Mouse (Mus musculus): ENCODE data around the gene Ppp2r5a.
A peak's percentile ranks its signal among the peaks of the same experiment; 100 is the strongest.

Gene Ppp2r5a

GRCm38 (mm10) chr1:191313158-191313557, 89.9 kb downstream of the Ppp2r5a start:
- Histone ChIP-seq H3K27me3 (ENCODE audit: control insufficient read depth, insufficient read depth, low read length, poor library complexity, severe bottlenecking) (no peaks in the 10 kb centered on the region), H3K36me3 (ENCODE audit: control insufficient read depth, insufficient read depth, low read length, poor library complexity, severe bottlenecking) (no peaks in the 10 kb centered on the region)
- peak; percentile 52 for DNase-seq (ENCODE audit: low read depth, low spot score)

- Histone ChIP-seq H3K36me3 (ENCODE audit: control insufficient read depth, insufficient read depth, low read length, poor library complexity, severe bottlenecking) (no peaks in the 10 kb centered on the region), H3K27me3 (ENCODE audit: control insufficient read depth, insufficient read depth, low read length, poor library complexity, severe bottlenecking) (no peaks in the 10 kb centered on the region)
- peak; percentile 91 for DNase-seq (ENCODE audit: low read depth, low spot score)
Observed at GRCm38 (mm10) chr1:191312513-191312941, 90.5 kb downstream of the Ppp2r5a start.

- H3K27me3 ChIP-seq (ENCODE audit: control insufficient read depth, insufficient read depth, low read length, poor library complexity, severe bottlenecking), result no peaks in the 10 kb centered on the region
- H3K36me3 ChIP-seq (ENCODE audit: control insufficient read depth, insufficient read depth, low read length, poor library complexity, severe bottlenecking), result no peaks in the 10 kb centered on the region
Observed at GRCm38 (mm10) chr1:191311296-191311898, 91.7 kb downstream of the Ppp2r5a start.

GRCm38 (mm10) chr1:191307766-191308455, 95.2 kb downstream of the Ppp2r5a start:
- Histone ChIP-seq H3K27me3 (ENCODE audit: control insufficient read depth, insufficient read depth, low read length, poor library complexity, severe bottlenecking) (no peaks in the 10 kb centered on the region), H3K36me3 (ENCODE audit: control insufficient read depth, insufficient read depth, low read length, poor library complexity, severe bottlenecking) (no peaks in the 10 kb centered on the region)
- no peak for DNase-seq (ENCODE audit: low read depth, low spot score)

More at GRCm38 (mm10) chr1:191311296-191311898, 91.7 kb downstream of the Ppp2r5a start:
- no peak for DNase-seq (ENCODE audit: low read depth, low spot score)

GRCm38 (mm10) chr1:191306316-191306715, 96.8 kb downstream of the Ppp2r5a start:
- Histone ChIP-seq H3K27me3 (ENCODE audit: control insufficient read depth, insufficient read depth, low read length, poor library complexity, severe bottlenecking) (no peaks in the 10 kb centered on the region), H3K36me3 (ENCODE audit: control insufficient read depth, insufficient read depth, low read length, poor library complexity, severe bottlenecking) (no peaks in the 10 kb centered on the region)
- DNase-seq (ENCODE audit: low read depth, low spot score), result no peak

- H3K27me3 ChIP-seq (ENCODE audit: control insufficient read depth, insufficient read depth, low read length, poor library complexity, severe bottlenecking), result no peaks in the 10 kb centered on the region
- peak; percentile 61 for DNase-seq (ENCODE audit: low read depth, low spot score)
- H3K36me3 ChIP-seq (ENCODE audit: control insufficient read depth, insufficient read depth, low read length, poor library complexity, severe bottlenecking), result no peaks in the 10 kb centered on the region
Observed at GRCm38 (mm10) chr1:191305610-191306009, 97.5 kb downstream of the Ppp2r5a start.

DNA sequence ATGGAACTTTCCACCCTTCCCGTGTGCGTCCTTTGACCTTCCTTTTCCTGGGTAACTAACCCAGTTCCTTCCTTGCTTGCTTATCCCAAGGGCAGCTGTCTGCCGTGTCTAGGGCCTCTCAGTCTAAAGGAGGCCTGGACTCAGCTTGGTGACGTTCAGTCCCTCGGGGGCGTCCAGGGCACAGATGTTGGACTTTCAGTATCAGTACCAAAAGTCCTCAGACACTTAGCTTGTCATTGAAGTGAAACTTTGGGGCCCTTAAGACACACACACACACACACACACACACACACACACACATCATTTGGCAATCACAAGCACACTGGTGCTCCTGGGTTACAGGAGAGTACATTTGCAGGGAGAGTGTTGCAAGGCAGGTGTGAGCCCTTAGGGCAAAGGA, 98.9 kb downstream of the Ppp2r5a start:
- no peak for DNase-seq (ENCODE audit: low read depth, low spot score)
- no peaks in the 10 kb centered on the region for H3K27me3 ChIP-seq (ENCODE audit: control insufficient read depth, insufficient read depth, low read length, poor library complexity, severe bottlenecking)
- H3K36me3 ChIP-seq (ENCODE audit: control insufficient read depth, insufficient read depth, low read length, poor library complexity, severe bottlenecking), result no peaks in the 10 kb centered on the region

DNA sequence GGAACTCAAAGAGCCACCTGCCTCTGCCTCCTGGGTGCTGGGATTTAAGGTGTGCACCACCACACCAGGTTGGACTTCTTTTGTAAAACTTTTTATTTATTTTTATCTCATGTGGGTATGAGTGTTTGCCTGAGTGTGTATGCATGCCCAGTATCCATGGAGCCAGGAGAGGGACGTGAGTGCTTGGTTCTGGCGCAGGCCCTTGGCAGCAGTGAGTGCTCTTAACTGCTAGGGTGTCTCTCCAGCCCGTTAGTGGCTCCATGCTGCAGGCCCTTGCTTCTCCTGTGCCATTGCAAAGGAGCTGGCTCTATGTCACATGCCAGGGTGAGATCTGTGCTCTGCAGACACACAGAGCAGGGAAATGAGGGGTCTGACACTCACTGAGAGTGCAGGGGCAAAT, 99.3 kb downstream of the Ppp2r5a start:
- no peaks in the 10 kb centered on the region for H3K27me3 ChIP-seq (ENCODE audit: control insufficient read depth, insufficient read depth, low read length, poor library complexity, severe bottlenecking)
- DNase-seq (ENCODE audit: low read depth, low spot score), result no peak

More for the DNA sequence above, 99.3 kb downstream of the Ppp2r5a start:
- H3K36me3 ChIP-seq (ENCODE audit: control insufficient read depth, insufficient read depth, low read length, poor library complexity, severe bottlenecking), result no peaks in the 10 kb centered on the region

Data from splenic B cell, adult 2 months (primary cell).